Mouse (Mus musculus): ENCODE data around the gene Col24a1. TPM values are rescaled to one million over a fixed set of nuclear protein-coding genes. Genes with fewer than 3 reads are reported as not detected.

The Col24a1 gene
- polyA plus RNA-seq, 1 experiment = 0.40 TPM

- H3K4me2 ChIP-seq (ENCODE audit: low read depth) = no peak overlapping the region
- H3K27me3 ChIP-seq (ENCODE audit: control insufficient read depth, insufficient read depth, insufficient read length) = no peaks in the 10 kb centered on the region
- TF ChIP-seq REST (IDR thresholded peaks at IDR 0.05; ENCODE audit: insufficient read depth, insufficient read length) (no peak), POLR2A (IDR thresholded peaks at IDR 0.05; ENCODE audit: insufficient read length, low read depth) (no peak), MAX (IDR thresholded peaks at IDR 0.05; ENCODE audit: low read depth) (no peak), MYOD1 (IDR thresholded peaks at IDR 0.05; ENCODE audit: control insufficient read depth in 1 of 3, insufficient read length in 2 of 3, low read depth in 2 of 3) (no peak), USF1 (IDR thresholded peaks at IDR 0.05; ENCODE audit: low read depth) (no peak), POLR2AphosphoS2 (IDR thresholded peaks at IDR 0.05; ENCODE audit: insufficient read length, low read depth) (no peak), TCF3 (IDR thresholded peaks at IDR 0.05; ENCODE audit: insufficient read length, low read depth) (no peak), TCF12 (IDR thresholded peaks at IDR 0.05; ENCODE audit: insufficient read depth, poor library complexity, severe bottlenecking) (no peak), MYOG (IDR thresholded peaks at IDR 0.05; ENCODE audit: control insufficient read depth in 1 of 3, insufficient read depth in 1 of 3, insufficient read length in 2 of 3, low read depth in 2 of 3) (no peak), SRF (IDR thresholded peaks at IDR 0.05; ENCODE audit: control insufficient read depth, insufficient read length, low read depth) (no peak), E2F4 (IDR thresholded peaks at IDR 0.05; ENCODE audit: insufficient read depth) (no peak), CEBPB (IDR thresholded peaks at IDR 0.05; ENCODE audit: insufficient read depth, poor library complexity, severe bottlenecking) (no peak)
- H3K79me2 ChIP-seq (ENCODE audit: control insufficient read depth, insufficient read depth) = no peaks in the 10 kb centered on the region
- H3K4me3 ChIP-seq = no peak overlapping the region
- H3K36me3 ChIP-seq (ENCODE audit: control insufficient read depth, insufficient read depth) = no peaks in the 10 kb centered on the region
- no peak overlapping the region for H3ac ChIP-seq (ENCODE audit: control insufficient read depth, insufficient read length)
These were observed 73.0 kb downstream of the Col24a1 start for GRCm38 (mm10) chr3:145365227-145365626.

GRCm38 (mm10) chr3:145367176-145367717 is 75.0 kb downstream of the Col24a1 start:
- H3K27me3 ChIP-seq (ENCODE audit: control insufficient read depth, insufficient read depth, insufficient read length) = no peaks in the 10 kb centered on the region
- no peak overlapping the region for H3K4me3 ChIP-seq
- no peak overlapping the region for H3ac ChIP-seq (ENCODE audit: control insufficient read depth, insufficient read length)
- H3K36me3 ChIP-seq (ENCODE audit: control insufficient read depth, insufficient read depth) = no peaks in the 10 kb centered on the region
- TF ChIP-seq TCF3 (IDR thresholded peaks at IDR 0.05; ENCODE audit: insufficient read length, low read depth) (no peak), REST (IDR thresholded peaks at IDR 0.05; ENCODE audit: insufficient read depth, insufficient read length) (no peak), SRF (IDR thresholded peaks at IDR 0.05; ENCODE audit: control insufficient read depth, insufficient read length, low read depth) (no peak), POLR2AphosphoS2 (IDR thresholded peaks at IDR 0.05; ENCODE audit: insufficient read length, low read depth) (no peak), POLR2A (IDR thresholded peaks at IDR 0.05; ENCODE audit: insufficient read length, low read depth) (no peak), MAX (IDR thresholded peaks at IDR 0.05; ENCODE audit: low read depth) (no peak), MYOD1 (IDR thresholded peaks at IDR 0.05; ENCODE audit: control insufficient read depth in 1 of 3, insufficient read length in 2 of 3, low read depth in 2 of 3) (no peak), MYOG (IDR thresholded peaks at IDR 0.05; ENCODE audit: control insufficient read depth in 1 of 3, insufficient read depth in 1 of 3, insufficient read length in 2 of 3, low read depth in 2 of 3) (no peak), TCF12 (IDR thresholded peaks at IDR 0.05; ENCODE audit: insufficient read depth, poor library complexity, severe bottlenecking) (no peak), CEBPB (IDR thresholded peaks at IDR 0.05; ENCODE audit: insufficient read depth, poor library complexity, severe bottlenecking) (no peak), USF1 (IDR thresholded peaks at IDR 0.05; ENCODE audit: low read depth) (no peak), E2F4 (IDR thresholded peaks at IDR 0.05; ENCODE audit: insufficient read depth) (no peak)
- H3K79me2 ChIP-seq (ENCODE audit: control insufficient read depth, insufficient read depth) = no peaks in the 10 kb centered on the region
- no peak overlapping the region for H3K4me2 ChIP-seq (ENCODE audit: low read depth)

- no peaks in the 10 kb centered on the region for H3K79me2 ChIP-seq (ENCODE audit: control insufficient read depth, insufficient read depth)
- no peaks in the 10 kb centered on the region for H3K36me3 ChIP-seq (ENCODE audit: control insufficient read depth, insufficient read depth)
- no peak overlapping the region for H3ac ChIP-seq (ENCODE audit: control insufficient read depth, insufficient read length)
- no peak overlapping the region for H3K4me2 ChIP-seq (ENCODE audit: low read depth)
- TF ChIP-seq MYOD1 (IDR thresholded peaks at IDR 0.05; ENCODE audit: control insufficient read depth in 1 of 3, insufficient read length in 2 of 3, low read depth in 2 of 3) (no peak), POLR2AphosphoS2 (IDR thresholded peaks at IDR 0.05; ENCODE audit: insufficient read length, low read depth) (no peak), REST (IDR thresholded peaks at IDR 0.05; ENCODE audit: insufficient read depth, insufficient read length) (no peak), POLR2A (IDR thresholded peaks at IDR 0.05; ENCODE audit: insufficient read length, low read depth) (no peak), SRF (IDR thresholded peaks at IDR 0.05; ENCODE audit: control insufficient read depth, insufficient read length, low read depth) (no peak), MAX (IDR thresholded peaks at IDR 0.05; ENCODE audit: low read depth) (no peak), TCF12 (IDR thresholded peaks at IDR 0.05; ENCODE audit: insufficient read depth, poor library complexity, severe bottlenecking) (no peak), MYOG (IDR thresholded peaks at IDR 0.05; ENCODE audit: control insufficient read depth in 1 of 3, insufficient read depth in 1 of 3, insufficient read length in 2 of 3, low read depth in 2 of 3) (no peak), TCF3 (IDR thresholded peaks at IDR 0.05; ENCODE audit: insufficient read length, low read depth) (no peak), CEBPB (IDR thresholded peaks at IDR 0.05; ENCODE audit: insufficient read depth, poor library complexity, severe bottlenecking) (no peak), USF1 (IDR thresholded peaks at IDR 0.05; ENCODE audit: low read depth) (no peak), E2F4 (IDR thresholded peaks at IDR 0.05; ENCODE audit: insufficient read depth) (no peak)
- H3K4me3 ChIP-seq = no peak overlapping the region
- no peaks in the 10 kb centered on the region for H3K27me3 ChIP-seq (ENCODE audit: control insufficient read depth, insufficient read depth, insufficient read length)
These were observed 84.0 kb downstream of the Col24a1 start for GRCm38 (mm10) chr3:145376298-145376697.

GRCm38 (mm10) chr3:145383095-145383494 is 90.8 kb downstream of the Col24a1 start:
- Histone ChIP-seq H3K27me3 (ENCODE audit: control insufficient read depth, insufficient read depth, insufficient read length) (no peaks in the 10 kb centered on the region), H3K4me3 (no peak overlapping the region), H3ac (ENCODE audit: control insufficient read depth, insufficient read length) (no peak overlapping the region), H3K36me3 (ENCODE audit: control insufficient read depth, insufficient read depth) (no peaks in the 10 kb centered on the region), H3K4me2 (ENCODE audit: low read depth) (no peak overlapping the region), H3K79me2 (ENCODE audit: control insufficient read depth, insufficient read depth) (no peaks in the 10 kb centered on the region)
- TF ChIP-seq E2F4 (IDR thresholded peaks at IDR 0.05; ENCODE audit: insufficient read depth) (no peak), CEBPB (IDR thresholded peaks at IDR 0.05; ENCODE audit: insufficient read depth, poor library complexity, severe bottlenecking) (no peak), POLR2AphosphoS2 (IDR thresholded peaks at IDR 0.05; ENCODE audit: insufficient read length, low read depth) (no peak)

GRCm38 (mm10) chr3:145386434-145386833 is 94.2 kb downstream of the Col24a1 start:
- no peak overlapping the region for H3ac ChIP-seq (ENCODE audit: control insufficient read depth, insufficient read length)
- no peak for TF ChIP-seq TCF12 (IDR thresholded peaks at IDR 0.05; ENCODE audit: insufficient read depth, poor library complexity, severe bottlenecking)
- no peak for TF ChIP-seq POLR2AphosphoS2 (IDR thresholded peaks at IDR 0.05; ENCODE audit: insufficient read length, low read depth)
- TF ChIP-seq REST (IDR thresholded peaks at IDR 0.05; ENCODE audit: insufficient read depth, insufficient read length) = no peak
- no peak for TF ChIP-seq MAX (IDR thresholded peaks at IDR 0.05; ENCODE audit: low read depth)
- no peak overlapping the region for H3K4me3 ChIP-seq
- no peaks in the 10 kb centered on the region for H3K27me3 ChIP-seq (ENCODE audit: control insufficient read depth, insufficient read depth, insufficient read length)
- H3K36me3 ChIP-seq (ENCODE audit: control insufficient read depth, insufficient read depth) = no peaks in the 10 kb centered on the region
- peak overlapping the region; percentile 48 for H3K4me2 ChIP-seq (ENCODE audit: low read depth)
- H3K79me2 ChIP-seq (ENCODE audit: control insufficient read depth, insufficient read depth) = no peaks in the 10 kb centered on the region
